Mouse (Mus musculus) embryonic facial prominence, embryonic 13.5 days (tissue): ENCODE measurements at regions not wholly inside any gene's neighbourhood (a gene's known extent, or its start where the extent isn't known, plus 50 kb on each side); places are given as distances from the start of the nearest gene placed in this dataset.
A peak's percentile ranks its signal among the peaks of the same experiment; 100 is the strongest.

Source experiments
- ATAC-seq: fragments of 200-750 bp; cut with Nextera tagmentation; 2 replicates; pipeline ENCODE4 v1.8.0; 2017; ENCODE audit warnings: low read depth; ENCODE audit not compliant: insufficient number of reproducible peaks, insufficient read depth, low FRiP score, low TSS enrichment
- H3K27ac ChIP-seq: fragments of 300-500 bp; sonication (generic); 2 replicates; pipeline ENCODE4 v1.5.1; 2015; ENCODE audit warnings: moderate library complexity, mild to moderate bottlenecking, inconsistent platforms
- H3K27me3 ChIP-seq: fragments of 300-500 bp; sonication (generic); 2 replicates; pipeline ENCODE4 v1.6.1; 2015; ENCODE audit warnings: mild to moderate bottlenecking, inconsistent platforms
- H3K36me3 ChIP-seq: fragments of 300-500 bp; sonication (generic); 2 replicates; pipeline ENCODE4 v1.6.1; 2015; ENCODE audit warnings: mild to moderate bottlenecking, inconsistent platforms
- H3K4me1 ChIP-seq: fragments of 300-500 bp; sonication (generic); 2 replicates; pipeline ENCODE4 v1.6.1; 2015; ENCODE audit warnings: inconsistent platforms
- H3K4me2 ChIP-seq: fragments of 300-500 bp; sonication (generic); 2 replicates; pipeline ENCODE4 v1.6.1; 2015; ENCODE audit warnings: moderate library complexity, mild to moderate bottlenecking, inconsistent platforms
- H3K4me3 ChIP-seq: fragments of 300-500 bp; sonication (generic); 2 replicates; pipeline ENCODE4 v1.5.1; 2015; ENCODE audit warnings: mild to moderate bottlenecking, inconsistent platforms
- H3K9ac ChIP-seq: fragments of 300-500 bp; sonication (generic); 2 replicates; pipeline ENCODE4 v1.6.1; 2015; ENCODE audit warnings: mild to moderate bottlenecking, inconsistent platforms
- H3K9me3 ChIP-seq: fragments of 300-500 bp; sonication (generic); 2 replicates; pipeline ENCODE4 v1.6.1; 2016; ENCODE audit warnings: inconsistent platforms
- WGBS: fragments of 180-500 bp; shearing (Covaris S2); methylation state at CpG from one replicate; pipeline ENCODE4 v1.1.7; 2015; ENCODE audit warnings: mixed read lengths; 5-methylcytosine and 5-hydroxymethylcytosine counted together

DNA sequence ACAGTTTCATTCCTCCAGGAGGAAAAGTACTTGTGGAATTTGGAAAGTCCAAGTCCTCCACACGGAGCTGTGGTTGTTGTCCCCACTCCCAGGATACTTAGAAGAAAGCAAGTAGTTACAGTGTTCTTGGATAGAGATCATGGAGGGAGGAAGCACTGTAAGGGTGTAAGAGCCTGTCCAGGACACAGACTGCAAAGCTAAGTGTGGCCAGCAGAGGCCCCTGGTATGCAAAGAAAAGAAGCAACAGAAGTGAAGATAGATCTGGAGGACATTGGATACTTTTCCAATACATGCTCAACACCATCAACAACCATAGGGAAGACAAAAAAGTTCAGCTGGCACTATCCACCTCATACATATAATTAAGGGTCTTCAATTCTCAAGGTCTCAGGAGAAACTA is 197.4 kb downstream of the Meis1 start:
- WGBS, result 42% methylated on average over 1 of the region's 1 CpGs
- H3K4me3 ChIP-seq, result no peak overlapping the region
- ATAC-seq, result no peak

DNA sequence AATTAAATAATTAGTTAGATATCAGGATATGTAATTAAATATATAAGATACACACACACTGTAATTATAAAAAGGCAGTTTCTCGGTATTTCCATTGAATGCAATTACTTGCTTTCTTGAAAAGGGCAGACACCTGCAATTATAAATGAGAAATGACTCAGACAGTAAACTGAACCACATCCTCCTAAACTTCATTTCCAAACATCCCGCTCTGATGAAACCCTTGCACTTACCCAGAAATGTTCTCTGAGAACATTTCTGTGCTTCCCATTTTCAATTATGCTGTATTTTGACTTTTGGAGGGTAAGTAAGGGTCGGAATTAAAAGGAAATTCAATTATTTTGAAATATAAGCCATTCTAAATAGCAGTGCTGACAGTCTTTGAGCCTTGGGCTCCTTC is 204.7 kb downstream of the Meis1 start:
- ATAC-seq, result no peak
- H3K36me3 ChIP-seq, result no peaks in the 10 kb centered on the region
- no peaks in the 10 kb centered on the region for H3K4me1 ChIP-seq
- no peak overlapping the region for H3K27ac ChIP-seq
- H3K4me3 ChIP-seq, result no peak overlapping the region
- 78% methylated on average over 3 of the region's 3 CpGs for WGBS
- H3K4me2 ChIP-seq, result no peak overlapping the region
- no peak overlapping the region for H3K9ac ChIP-seq
- H3K27me3 ChIP-seq, result no peaks in the 10 kb centered on the region
- H3K9me3 ChIP-seq, result no peaks in the 10 kb centered on the region

More for the DNA sequence above, 197.4 kb downstream of the Meis1 start:
- no peaks in the 10 kb centered on the region for H3K36me3 ChIP-seq
- no peaks in the 10 kb centered on the region for H3K27me3 ChIP-seq
- H3K9ac ChIP-seq, result no peak overlapping the region
- H3K4me1 ChIP-seq, result no peaks in the 10 kb centered on the region
- H3K9me3 ChIP-seq, result no peaks in the 10 kb centered on the region
- no peak overlapping the region for H3K27ac ChIP-seq
- no peak overlapping the region for H3K4me2 ChIP-seq

DNA sequence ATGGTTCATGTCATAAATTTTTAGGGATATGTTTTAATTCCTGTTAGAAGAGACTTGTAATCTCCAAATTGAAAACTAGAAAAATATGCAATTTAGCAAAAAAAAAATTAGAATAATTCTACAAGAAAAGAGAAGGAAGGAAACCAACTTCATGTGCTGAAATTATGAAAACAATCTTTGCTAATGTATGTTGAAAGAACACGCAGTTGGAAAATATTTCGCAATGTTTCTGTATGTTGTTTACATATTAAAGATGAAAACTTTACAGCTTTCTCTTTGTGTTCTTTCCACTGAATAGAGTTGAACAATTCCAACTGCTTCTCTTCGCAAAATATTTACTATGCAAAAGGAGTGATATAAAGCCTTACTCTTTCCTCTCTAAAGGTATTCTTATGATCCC is 251.3 kb downstream of the Meis1 start:
- no peak overlapping the region for H3K4me3 ChIP-seq
- no peak overlapping the region for H3K9ac ChIP-seq
- no peak for ATAC-seq
- no peak overlapping the region for H3K27ac ChIP-seq
- WGBS, result 91% methylated on average over 3 of the region's 3 CpGs
- H3K36me3 ChIP-seq, result no peaks in the 10 kb centered on the region
- H3K27me3 ChIP-seq, result no peaks in the 10 kb centered on the region
- no peak overlapping the region for H3K4me2 ChIP-seq
- H3K9me3 ChIP-seq, result no peaks in the 10 kb centered on the region
- H3K4me1 ChIP-seq, result no peaks in the 10 kb centered on the region

DNA sequence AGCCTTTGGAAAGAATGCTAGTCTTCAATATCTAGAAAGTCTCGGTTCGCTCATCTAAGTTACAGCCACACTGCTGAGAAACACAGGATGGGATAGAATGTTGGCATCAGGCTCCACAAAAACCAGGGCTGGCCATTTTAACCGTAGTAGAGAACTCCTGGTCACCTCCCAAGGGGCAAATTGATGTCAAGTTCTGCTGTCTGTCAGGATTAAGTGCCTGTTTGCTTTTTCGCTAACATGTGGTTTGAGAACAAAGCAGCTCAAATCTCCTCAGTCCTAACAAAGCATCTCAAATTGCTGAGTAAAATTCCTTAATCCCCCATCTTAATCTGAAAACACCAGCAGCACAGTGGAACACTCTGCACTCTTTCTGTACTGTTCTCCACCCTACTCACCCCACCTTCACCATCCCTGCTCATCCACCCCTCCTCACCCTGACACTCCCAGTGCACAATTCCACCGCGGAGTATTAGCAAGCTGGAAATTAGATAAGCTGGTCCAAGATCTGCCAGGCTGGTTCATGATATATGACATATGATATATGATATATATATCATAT is 252.2 kb downstream of the Meis1 start:
- Histone ChIP-seq H3K9ac (no peak overlapping the region), H3K9me3 (no peaks in the 10 kb centered on the region), H3K4me1 (no peaks in the 10 kb centered on the region), H3K27me3 (no peaks in the 10 kb centered on the region), H3K36me3 (no peaks in the 10 kb centered on the region), H3K4me3 (no peak overlapping the region), H3K27ac (no peak overlapping the region), H3K4me2 (no peak overlapping the region)
- WGBS, result 51% methylated on average over 6 of the region's 6 CpGs
- no peak for ATAC-seq

DNA sequence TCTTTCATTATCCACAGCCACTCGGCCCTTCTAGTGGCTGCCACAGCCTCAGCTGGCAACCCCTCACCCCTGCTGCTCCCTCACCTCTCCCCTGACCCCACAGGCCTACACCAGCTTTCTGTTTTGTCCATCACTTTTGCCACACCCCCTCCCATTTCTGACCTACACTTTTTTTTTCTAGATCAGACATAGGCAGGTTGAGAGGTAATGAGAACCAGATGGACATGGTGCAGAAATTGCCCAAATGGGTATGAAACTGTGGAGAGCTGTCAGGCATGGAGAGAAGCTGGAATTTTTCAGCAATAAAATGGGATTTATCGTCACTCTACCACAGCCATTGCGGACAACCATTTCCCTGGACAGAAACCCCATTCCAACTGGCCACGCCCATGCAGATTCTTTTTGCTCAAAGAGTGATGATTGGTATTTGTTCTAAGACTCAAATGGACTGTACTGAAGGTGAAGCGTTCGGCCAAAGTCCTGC is 260.2 kb downstream of the Meis1 start:
- H3K9ac ChIP-seq, result no peak overlapping the region
- H3K9me3 ChIP-seq, result no peaks in the 10 kb centered on the region
- H3K4me3 ChIP-seq, result no peak overlapping the region
- no peak overlapping the region for H3K27ac ChIP-seq
- H3K4me1 ChIP-seq, result peaks cover 12% of the 10 kb centered on the region
- no peak overlapping the region for H3K4me2 ChIP-seq
- 38% methylated on average over 6 of the region's 6 CpGs for WGBS
- H3K27me3 ChIP-seq, result peaks cover 7% of the 10 kb centered on the region
- ATAC-seq, result no peak
- H3K36me3 ChIP-seq, result no peaks in the 10 kb centered on the region

DNA sequence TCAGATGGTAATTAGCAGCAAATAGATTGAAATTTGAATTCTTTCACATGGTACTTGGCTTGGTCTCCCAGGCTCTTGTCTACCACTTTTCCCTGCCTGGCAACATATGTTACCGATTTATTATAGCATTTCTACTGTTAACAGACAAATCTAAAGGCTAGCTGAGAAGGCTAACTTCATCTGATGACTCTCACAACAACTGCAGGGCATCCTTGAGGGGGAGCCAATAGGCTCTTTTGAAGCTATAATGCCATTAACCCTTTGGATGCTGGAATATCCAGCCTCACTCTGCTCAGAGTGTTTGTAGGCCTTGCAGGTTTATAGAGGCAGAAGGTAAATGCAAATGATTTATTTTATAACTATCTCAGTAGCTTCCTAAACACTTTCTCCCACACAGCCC is 262.2 kb downstream of the Meis1 start:
- Histone ChIP-seq H3K4me3 (no peak overlapping the region), H3K9me3 (no peaks in the 10 kb centered on the region), H3K4me1 (peaks cover 14% of the 10 kb centered on the region), H3K27ac (no peak overlapping the region), H3K36me3 (no peaks in the 10 kb centered on the region), H3K9ac (no peak overlapping the region), H3K27me3 (peaks cover 17% of the 10 kb centered on the region), H3K4me2 (no peak overlapping the region)
- ATAC-seq, result no peak
- 16% methylated on average over 1 of the region's 1 CpGs for WGBS

DNA sequence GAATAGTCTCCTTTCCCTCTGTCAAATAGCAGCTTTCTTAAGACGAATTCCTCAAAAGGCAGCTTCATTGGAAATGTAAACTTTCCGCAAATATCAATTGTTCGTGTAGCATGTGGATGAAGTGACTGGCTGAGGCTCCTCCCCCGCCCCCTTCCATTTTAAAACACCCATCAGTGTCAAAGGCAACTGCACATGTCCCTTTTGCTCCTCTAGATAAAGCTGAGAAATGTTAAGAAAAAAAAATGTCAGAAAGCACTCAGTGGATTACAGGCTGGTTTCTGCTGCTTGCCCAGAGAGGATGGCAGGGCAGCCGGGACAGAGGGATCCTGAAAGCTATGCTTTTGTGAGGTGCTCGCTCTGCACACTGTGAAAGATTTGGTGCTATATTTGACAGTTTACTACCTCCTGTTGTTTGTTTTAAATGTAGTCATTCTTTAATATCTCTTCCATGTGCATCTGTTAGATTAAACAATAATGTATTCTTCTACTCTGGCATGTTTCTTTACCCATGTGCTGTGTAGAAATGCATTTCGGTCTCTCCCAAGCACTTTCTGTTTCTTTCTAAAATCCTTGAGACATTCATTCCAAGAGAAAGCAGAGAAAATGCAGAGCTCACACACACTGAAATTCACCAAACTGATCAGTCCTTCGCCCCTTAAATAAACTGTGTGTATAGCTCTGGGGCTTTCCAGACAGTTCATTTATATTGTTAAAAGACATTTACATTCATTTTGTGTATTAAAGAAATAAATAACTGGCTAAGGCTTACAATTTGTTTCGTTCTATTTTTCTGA is 263.9 kb downstream of the Meis1 start:
- peaks cover 27% of the 10 kb centered on the region for H3K4me1 ChIP-seq
- H3K36me3 ChIP-seq, result no peaks in the 10 kb centered on the region
- H3K9ac ChIP-seq, result no peak overlapping the region
- no peak for ATAC-seq
- H3K27ac ChIP-seq, result no peak overlapping the region
- 45% methylated on average over 9 of the region's 9 CpGs for WGBS
- H3K4me3 ChIP-seq, result no peak overlapping the region
- H3K4me2 ChIP-seq, result no peak overlapping the region
- H3K9me3 ChIP-seq, result no peaks in the 10 kb centered on the region
- peaks cover 19% of the 10 kb centered on the region for H3K27me3 ChIP-seq

DNA sequence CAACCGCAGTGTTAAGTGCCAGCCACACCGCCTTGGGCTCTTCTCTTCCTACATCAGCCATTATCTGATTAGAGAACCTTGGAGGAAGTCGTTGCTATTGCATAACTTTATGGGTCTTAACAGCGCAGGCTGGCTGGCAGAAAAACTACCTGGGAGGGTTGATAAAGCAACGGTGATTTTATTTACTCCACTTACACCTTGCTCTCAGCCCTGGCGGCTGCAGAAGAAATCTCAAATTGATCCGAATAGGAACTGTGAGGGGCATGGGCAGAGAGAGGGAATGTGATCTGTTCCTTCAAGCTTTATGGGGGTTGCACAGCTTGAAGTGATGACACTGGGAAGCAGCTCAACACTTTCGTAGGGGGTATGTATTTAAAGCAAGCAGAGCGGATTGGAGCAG is 264.9 kb downstream of the Meis1 start:
- H3K27me3 ChIP-seq, result peaks cover 23% of the 10 kb centered on the region
- H3K9me3 ChIP-seq, result no peaks in the 10 kb centered on the region
- WGBS, result 18% methylated on average over 9 of the region's 9 CpGs
- no peak overlapping the region for H3K9ac ChIP-seq
- no peaks in the 10 kb centered on the region for H3K36me3 ChIP-seq
- ATAC-seq, result no peak
- peaks cover 36% of the 10 kb centered on the region for H3K4me1 ChIP-seq
- no peak overlapping the region for H3K27ac ChIP-seq
- no peak overlapping the region for H3K4me3 ChIP-seq
- no peak overlapping the region for H3K4me2 ChIP-seq

DNA sequence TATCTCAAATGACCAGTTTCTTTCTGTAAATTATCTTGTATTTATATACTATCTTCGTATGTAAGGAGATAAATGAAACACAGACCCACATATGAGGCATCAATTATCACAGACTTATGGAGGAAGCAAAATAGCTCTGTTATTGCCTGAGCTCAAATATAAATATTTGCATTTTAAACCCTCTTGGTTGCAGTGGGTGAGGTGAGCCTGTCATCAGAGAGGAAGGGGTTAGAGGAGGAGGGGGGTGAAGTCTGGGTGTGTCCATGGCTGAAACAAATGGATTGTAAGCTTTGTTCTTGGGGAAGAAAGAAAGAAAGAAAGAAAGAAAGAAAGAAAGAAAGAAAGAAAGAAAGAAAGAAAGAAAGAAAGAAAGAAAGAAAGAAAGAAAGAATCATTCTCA is 265.5 kb downstream of the Meis1 start:
- WGBS, result 42% methylated on average over 1 of the region's 1 CpGs
- Histone ChIP-seq H3K27ac (no peak overlapping the region), H3K4me1 (peaks cover 38% of the 10 kb centered on the region), H3K9ac (no peak overlapping the region), H3K4me3 (no peak overlapping the region), H3K27me3 (peaks cover 23% of the 10 kb centered on the region), H3K9me3 (no peaks in the 10 kb centered on the region), H3K36me3 (no peaks in the 10 kb centered on the region), H3K4me2 (no peak overlapping the region)
- no peak for ATAC-seq

DNA sequence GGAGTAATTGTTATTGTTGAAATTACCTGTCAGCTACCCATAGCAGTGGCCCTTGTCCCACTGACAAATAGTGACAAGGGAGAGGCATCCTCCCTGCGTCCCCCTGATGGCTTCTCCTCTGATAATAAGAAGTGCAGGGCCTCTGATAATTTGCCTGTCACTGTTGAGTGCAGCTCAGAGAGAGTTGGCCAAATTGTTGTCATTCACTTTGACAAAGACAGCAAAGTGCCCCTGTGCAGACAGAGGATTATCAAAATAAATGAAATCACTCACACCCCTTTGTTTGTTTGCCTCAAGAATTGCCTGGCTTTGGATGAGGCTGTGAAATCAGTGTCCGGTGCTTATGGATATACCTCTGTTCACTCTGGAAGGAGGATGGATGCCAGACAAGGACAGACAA is 266.3 kb downstream of the Meis1 start:
- H3K4me3 ChIP-seq, result no peak overlapping the region
- H3K36me3 ChIP-seq, result no peaks in the 10 kb centered on the region
- no peak for ATAC-seq
- WGBS, result 67% methylated on average over 2 of the region's 2 CpGs
- no peak overlapping the region for H3K27ac ChIP-seq
- H3K27me3 ChIP-seq, result peaks cover 23% of the 10 kb centered on the region
- peaks cover 44% of the 10 kb centered on the region for H3K4me1 ChIP-seq
- H3K9ac ChIP-seq, result no peak overlapping the region
- H3K9me3 ChIP-seq, result no peaks in the 10 kb centered on the region
- H3K4me2 ChIP-seq, result no peak overlapping the region

DNA sequence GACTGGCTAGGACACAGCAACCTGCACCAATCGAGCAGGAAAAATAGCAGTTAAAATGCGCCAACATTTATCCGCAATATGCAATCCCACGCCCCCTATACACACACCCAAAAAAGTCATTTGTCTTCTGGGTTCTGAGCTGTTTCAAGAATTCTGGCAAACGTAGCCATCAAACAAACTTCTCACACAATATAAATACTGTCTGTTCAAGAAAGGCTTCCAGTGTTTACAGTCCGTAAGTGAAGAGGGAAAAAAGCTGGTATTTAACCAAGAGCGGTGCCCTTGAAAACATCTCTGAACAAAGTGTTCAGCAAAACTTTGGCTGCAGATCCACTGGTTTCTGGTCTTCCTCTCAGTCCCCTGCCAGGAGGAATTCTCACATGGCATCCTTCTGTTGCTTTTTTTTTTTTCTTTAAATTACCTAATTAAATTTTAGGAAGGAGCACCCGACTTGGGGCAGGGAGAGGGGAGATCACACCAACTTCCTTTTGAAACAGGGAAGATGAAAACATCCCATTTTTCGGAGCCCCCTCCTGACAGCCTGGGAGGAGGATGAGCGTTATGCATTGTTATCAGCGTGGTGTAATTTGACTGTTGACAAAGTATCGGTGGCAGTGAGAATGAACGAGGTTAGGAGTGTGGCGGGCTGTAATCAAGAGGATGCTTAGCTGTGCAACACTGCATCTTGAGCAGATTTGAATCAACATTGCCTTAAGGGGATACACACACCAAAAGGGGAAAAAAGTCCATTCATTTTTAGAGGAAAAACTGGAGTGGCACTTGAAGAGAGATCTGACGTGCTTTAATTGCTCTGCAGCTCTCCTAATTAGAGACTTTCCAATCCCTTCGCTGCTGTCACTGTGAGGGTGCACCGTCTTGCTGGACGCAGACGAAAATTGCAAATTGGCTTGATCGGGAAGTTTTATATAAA is 267.6 kb downstream of the Meis1 start:
- no peak overlapping the region for H3K27ac ChIP-seq
- no peaks in the 10 kb centered on the region for H3K36me3 ChIP-seq
- H3K4me1 ChIP-seq, result peaks cover 50% of the 10 kb centered on the region
- 19% methylated on average over 20 of the region's 20 CpGs for WGBS
- peak overlapping the region; percentile 23 for H3K4me3 ChIP-seq
- H3K9me3 ChIP-seq, result no peaks in the 10 kb centered on the region
- no peak for ATAC-seq
- H3K27me3 ChIP-seq, result peaks cover 23% of the 10 kb centered on the region
- peak overlapping the region; percentile 54 for H3K4me2 ChIP-seq
- H3K9ac ChIP-seq, result no peak overlapping the region

DNA sequence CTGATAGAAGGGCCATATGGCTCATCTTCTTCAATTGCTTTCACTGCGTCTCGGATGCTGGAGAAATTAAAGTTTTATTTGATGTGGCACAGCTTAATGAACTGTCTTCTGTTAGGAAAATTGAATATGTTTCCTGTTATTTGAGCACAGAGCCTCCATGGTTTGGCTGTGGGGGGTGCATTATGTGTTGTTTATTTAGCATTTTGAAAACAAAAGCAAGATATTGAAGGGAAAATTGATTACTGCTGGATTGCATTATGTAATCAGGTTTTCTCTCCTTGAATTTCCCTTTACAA is 268.8 kb downstream of the Meis1 start:
- Histone ChIP-seq H3K9me3 (no peaks in the 10 kb centered on the region), H3K4me2 (no peak overlapping the region), H3K4me1 (peaks cover 55% of the 10 kb centered on the region), H3K27me3 (peaks cover 23% of the 10 kb centered on the region), H3K27ac (no peak overlapping the region), H3K9ac (no peak overlapping the region), H3K4me3 (no peak overlapping the region), H3K36me3 (no peaks in the 10 kb centered on the region)
- no peak for ATAC-seq
- WGBS, result 42% methylated on average over 2 of the region's 2 CpGs
